Mouse (Mus musculus) left cerebral cortex, adult 9 months (tissue): ENCODE results near the gene Gm10600.
"Not testable (repeated sequence)": the region's sequence is repeated elsewhere in the genome, so short reads cannot be mapped to it uniquely, and the experiment has no call there.

ENCODE experiments used
- DNase-seq, 2 experiments: peaks; one replicate each; pipeline ENCODE4 v3.0.0; 2022; ENCODE audit warnings: low spot score in 2 of 2

Gene Gm10600

GRCm38 (mm10) chr4:42240339-42240738 lies at the start of gene Gm10600:
Gene Gm10600 (plus strand): TSS chr4:42240639.
- not testable (repeated sequence) for DNase-seq

- not testable (repeated sequence) for DNase-seq
Measured at GRCm38 (mm10) chr4:42255467-42255866, 15.0 kb downstream of the Gm10600 start, which contains the start of gene Ccl21b. Gene Ccl21b (plus strand): TSS chr4:42255767.
